Mouse (Mus musculus) monocyte, adult 5-6 weeks (primary cell): ENCODE measurements around the gene Ryr1. TPM values are rescaled to one million over a fixed set of nuclear protein-coding genes. Genes with fewer than 3 reads are reported as not detected.

ENCODE experiments used
- ATAC-seq: fragments of 153-309, 156-312 bp; replicated peaks from 2 replicates; pipeline ENCODE4 v1.8.0; 2017; ENCODE audit warnings: mild to moderate bottlenecking; ENCODE audit not compliant: low TSS enrichment, insufficient number of reproducible peaks, severe bottlenecking, poor library complexity, low FRiP score
- total RNA-seq: library from RNA; stranded (forward); fragments of 200-1000, 200-491, 200-594 nt; gene quantifications from 3 replicates; pipeline ENCODE4 v1.2.3, GENCODE M21; 2017

The Ryr1 gene
- 2.3 to 3.1 TPM (median 2.3 TPM) in 3 replicates for total RNA-seq

DNA sequence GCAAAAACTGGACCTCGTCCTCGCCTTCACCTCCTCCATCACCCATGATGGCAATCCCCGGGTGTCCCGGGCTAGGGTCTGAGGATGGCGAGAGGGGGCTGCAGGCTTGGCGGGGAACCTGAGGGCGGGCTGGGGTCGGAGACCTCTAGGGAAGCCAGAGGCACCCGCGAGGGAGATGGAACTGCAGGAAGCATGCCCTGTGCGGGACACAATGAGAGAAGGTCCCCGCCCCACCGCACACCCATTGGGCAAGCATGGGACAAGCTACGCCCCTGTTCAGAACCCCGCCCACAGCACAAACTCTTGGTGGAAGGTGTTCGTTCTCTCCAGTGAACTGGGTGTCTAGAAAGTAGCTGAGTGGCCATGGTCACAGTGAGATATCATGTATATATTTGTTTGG is at the start of gene Ryr1:
TSS of gene Ryr1 (minus strand) at position 210 of the 400 bp plus-strand sequence.
- ATAC-seq = peak; percentile 72

DNA sequence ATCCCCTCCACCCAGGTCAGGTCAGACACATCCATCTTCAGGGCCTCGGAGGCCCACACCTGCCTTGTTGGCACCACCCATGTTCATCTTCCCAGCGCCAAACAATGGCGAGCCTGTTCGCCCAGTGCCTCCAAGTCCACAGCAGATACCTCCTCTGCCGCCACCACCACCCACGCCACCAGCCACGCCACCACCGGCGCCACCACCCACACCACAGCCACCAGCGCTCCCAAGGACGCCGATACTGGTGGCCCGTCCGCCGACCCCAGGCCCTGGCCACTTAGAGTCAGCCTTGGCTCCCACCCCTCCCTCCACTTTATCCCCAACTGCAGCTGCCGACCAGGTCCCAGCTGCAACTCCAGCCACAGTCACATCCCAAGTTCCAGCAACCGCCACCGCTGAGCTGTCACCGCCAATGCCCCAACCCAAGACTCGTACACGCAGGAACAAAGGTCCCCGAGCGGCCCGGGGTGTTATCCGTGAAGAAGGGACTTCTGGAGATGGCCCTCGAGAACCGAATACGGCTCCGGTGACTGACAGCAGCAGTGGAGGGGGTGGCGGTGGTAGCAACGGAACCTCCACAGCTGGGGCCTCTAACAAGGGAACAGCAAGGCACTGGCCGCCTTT is 47.5 kb upstream of the Ryr1 start:
- no peak for ATAC-seq

DNA sequence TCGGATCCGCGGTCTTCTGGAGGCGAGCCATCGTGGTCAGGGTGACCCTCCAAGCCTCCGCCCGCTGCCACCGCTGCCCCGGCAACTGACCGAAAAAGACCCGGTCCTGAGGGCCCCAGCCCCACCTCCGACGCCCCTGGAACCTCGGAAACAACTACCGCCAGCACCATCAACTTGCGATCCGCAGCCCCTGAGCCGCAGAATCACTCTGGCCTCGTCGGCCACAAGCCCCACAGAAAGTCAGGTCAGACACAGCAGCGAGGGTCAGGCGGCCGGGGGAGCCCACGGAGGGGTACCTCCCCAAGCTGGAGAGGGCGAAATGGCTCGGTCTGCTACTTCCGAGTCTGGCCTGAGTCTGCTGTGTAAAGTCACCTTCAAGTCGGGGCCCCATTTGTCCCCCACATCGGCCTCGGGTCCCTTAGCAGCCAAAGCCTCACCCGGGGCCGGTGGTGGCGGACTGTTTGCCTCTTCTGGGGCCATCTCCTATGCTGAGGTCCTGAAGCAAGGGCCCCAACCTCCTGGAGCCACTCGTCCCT is 46.7 kb upstream of the Ryr1 start:
- ATAC-seq = no peak

DNA sequence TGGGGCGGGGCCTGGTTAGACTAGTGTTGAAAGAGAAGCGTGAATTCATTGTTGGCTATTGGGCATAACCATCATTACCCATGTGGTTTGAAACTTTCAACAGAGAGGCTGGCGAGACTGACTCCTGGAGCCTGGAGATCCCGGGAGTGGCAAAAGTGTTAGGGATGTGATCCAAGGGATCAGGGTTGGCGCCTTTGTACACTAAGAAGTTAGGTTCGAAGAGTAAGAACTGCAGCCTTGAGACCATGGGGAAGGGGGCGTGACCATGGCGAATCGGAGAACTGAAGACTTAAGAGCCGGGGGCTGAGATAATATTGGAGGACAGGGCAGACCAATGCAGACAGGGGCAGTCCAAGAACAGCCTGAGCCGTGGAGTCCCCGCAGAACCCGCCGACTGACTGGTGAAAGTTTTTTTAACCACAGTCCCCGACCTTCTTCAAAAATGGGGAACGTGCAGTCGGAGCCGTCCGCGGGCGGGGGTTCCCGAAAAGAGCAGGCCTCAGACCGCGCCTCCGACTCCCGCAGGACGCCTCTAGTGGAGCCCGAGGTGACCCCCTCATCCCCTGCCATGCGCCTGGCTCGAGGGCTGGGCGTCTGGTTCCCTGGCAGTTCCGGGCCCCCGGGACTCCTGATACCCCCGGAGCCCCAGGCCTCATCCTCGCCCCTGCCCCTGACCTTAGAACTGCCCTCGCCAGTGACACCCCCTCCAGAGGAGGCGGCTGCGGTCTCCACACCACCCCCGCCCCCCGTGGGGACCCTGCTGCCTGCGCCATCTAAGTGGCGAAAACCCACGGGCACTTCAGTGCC is 46.0 kb upstream of the Ryr1 start:
- peak; percentile 20 for ATAC-seq

DNA sequence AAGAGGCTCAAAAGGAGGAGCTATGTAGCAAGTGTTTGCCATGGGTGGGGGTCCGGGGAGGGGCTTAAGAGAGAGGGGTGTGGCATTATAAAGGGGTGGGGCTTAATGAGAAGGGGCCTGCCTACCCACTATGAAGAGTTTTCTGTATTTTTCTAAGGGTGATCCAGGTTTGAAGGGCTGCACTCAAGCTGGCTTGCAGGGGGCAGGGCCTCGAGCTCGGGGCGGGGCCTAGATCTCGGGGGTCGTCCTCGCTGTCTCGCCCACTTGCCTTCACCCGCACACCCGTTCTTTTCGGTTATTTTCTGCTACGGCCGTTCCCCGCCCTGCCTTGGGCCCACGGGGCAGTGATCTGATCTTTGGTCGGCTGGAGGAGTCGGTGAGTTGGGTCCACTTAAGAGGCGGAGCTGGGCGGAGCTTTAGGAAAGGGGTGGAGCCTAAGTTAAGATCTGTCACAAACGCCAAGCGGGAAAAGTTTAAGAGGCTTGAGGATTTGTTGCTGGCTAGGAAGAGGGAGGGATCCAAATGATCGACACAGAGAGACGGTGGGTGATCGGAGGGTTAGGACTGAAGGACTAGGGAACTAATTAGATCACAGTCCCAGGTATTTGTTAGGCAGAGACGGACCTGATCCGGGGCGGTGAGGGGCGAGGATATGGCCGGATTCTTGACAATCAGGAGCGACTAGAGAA is 45.2 kb upstream of the Ryr1 start, which contains the start of the genes Ggn and Spred3:
TSS of gene Ggn (plus strand) at position 145 of the 689 bp plus-strand sequence.
TSS of gene Spred3 (minus strand) at position 346 of the 689 bp plus-strand sequence.
- ATAC-seq = peak; percentile 54

DNA sequence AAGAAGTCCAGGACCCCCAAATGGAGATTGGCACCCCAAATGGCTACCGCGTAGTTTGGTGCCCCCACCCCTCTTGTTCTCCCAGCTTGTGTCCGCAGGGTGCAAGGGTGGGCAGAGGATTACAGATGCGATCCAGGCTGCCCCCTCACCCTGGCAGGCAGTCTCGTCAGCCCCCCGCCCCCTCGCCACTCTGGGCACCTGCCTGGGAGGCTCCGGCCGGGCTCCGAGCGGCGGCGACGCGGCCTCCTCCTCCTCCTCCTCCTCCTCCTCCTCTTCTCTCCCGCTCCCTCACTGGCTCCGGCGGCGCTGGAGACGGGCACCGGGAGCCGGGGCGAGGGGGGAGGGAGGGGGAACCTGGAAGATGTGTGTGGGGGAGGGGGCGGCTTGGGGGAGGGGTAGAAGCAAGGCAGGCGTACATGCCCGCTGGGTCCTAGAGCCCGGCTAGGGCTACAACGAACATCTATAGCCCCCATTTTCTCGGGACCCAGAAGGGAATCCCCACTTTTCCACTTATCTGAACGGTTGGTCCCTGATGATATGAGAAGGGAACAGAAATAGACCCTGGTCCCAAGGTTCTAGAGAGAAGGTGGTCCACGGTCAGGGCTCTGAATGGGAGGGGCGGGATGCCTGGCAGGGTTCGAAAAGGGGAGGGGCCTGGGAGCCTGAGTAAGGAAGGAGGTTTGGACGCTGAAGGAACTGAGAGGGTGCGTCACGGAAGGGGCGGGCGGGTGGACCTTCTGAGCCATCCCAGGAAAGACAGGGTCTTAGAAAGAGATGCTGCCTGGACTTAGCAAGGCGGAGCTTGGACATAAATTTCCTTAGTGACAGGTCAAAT is 44.5 kb upstream of the Ryr1 start:
- ATAC-seq = peak; percentile 14; the same call in 1 of the 2 replicates

DNA sequence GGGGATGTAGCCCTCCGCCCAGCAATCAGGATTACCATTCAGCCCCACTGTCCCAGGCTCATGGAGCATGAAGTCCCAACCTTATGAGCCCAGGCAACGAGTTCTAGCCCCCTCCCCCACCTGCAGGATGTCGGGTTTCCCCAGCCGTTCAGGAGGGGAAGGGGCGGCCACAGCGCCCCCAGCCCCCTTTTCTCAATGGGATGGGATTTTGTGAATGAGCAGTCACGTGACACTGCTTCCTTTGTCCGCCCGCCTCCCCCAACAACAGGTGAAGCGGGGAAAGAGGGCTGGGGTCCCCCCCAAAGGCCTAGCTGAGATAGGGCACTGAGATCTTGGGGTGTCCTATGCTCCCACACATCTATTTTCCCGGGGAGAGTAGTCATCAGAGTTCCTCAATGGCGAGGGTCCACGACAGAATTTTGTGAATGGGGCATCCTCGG is 43.8 kb upstream of the Ryr1 start:
- ATAC-seq = no peak

DNA sequence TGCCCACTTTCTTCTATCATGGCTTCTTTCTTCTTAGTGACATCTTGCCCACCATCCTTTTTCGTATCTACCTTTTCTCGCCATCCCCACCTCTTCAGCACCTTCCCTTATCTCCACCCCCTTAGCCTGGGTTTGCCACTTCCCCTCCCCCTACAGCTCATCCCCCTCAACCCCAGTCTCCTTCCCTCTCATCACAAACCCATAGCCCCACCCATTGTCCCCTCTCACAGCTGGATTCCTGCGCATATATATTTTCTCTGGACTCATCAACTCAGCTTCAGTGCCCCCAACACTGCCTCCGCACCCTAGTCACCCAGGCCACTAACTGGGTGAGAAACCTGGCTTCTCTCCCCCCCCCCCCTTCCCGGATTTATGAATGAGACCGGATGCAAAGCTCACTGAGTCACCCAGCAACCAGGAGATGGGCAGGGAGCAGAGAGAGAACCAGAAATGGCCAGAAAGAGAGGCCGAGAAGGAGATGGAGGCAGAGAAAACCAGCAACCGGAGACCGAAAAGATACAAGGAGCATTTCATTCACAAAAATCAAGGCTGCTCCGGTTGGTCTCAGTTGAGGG is 43.2 kb upstream of the Ryr1 start:
- ATAC-seq = no peak

DNA sequence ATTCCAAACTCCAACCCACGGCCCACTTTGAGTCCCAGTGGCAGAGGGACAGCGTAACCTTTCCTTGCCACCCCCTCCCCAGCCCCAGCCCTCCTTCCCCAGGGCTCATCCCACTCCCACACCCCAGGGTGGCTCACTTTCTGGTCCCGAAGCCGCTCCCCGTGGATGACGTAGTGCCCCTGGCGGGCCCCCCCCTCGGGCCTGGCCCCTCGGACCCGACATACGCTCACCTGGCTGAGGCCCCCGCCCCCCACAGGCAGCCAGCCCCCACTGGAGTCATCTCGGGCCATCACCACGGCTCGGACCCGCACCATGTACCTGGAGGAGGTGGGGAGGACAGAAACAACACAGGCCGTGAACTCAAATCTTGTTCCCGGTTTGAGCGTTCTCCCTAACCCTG is 42.7 kb upstream of the Ryr1 start:
- no peak for ATAC-seq

DNA sequence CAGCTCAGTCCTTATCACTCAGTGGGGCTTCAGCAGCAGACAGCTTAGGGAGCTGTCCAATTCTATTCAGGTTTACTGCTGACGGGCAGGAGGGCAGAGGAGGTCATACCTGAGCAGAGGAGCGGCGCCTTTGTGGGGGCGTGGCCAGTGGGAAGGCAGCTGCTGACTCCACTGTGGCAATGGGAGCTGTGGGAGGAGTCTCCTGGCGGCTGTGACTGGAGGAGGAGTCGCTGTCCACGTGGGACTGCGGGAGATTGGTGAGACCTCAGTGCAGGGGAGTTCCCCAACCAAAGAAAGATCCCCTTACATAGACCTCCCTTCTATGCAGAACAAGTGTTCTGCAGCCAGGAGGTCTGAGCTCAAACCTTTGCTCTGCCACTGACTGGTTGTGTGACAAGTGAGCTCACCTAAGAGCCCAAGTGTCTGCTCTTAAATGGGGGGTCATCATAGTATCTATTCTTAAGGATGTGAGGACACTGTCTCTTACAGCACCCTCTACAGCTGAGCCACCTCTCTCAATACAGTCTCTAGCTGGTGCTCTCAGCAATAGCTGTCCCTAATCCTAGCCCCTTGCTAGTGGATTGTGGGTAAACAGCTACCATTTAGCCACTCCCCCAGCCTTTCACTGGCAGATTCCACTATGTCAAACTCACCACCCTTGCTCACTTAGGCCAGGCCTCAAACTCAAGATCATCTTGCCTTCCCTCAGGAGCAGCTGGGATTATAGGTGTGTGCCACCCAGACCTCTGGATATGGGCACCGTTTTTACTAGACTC is 38.0 kb upstream of the Ryr1 start:
- 0 out of 2 replicates have a peak, but pooled peaks have one; percentile 38 for ATAC-seq

DNA sequence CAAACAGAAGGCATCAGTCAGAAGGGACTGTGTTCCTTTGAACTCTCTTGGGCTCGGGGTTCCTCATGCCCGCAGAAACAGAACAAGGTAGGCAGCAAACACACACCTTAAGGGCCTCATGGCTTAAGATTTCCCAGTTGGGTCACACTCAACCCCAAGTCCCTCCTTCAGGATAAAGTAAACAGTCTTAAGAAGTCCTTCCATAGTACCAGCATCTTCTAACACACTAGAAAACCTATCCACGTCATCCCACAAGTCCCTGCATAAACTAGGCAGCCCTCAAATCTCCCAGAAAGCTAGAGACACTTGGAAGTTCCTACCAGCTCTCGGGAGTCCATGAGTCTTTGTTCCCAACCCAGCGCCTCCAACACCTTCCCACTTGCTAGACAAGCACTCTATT is 37.3 kb upstream of the Ryr1 start:
- no peak for ATAC-seq

DNA sequence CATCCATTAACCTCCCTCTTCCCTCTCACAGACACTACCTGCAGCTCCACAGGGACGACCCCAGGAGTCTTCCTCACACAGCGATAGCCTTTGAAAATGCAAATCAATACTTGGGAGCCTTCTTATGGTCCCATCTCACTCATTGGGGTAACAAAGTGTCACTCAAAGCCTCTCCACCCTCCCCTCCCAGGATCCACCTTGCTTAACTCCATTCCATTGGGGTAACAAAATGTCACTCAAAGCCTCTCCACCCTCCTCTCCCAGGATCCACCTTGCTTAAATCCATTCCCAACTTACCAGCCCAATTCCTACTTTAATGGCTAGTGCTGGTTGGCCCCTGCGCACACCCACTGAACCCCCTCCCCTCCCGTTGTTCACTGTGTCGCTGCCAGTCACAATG is 33.3 kb upstream of the Ryr1 start:
- ATAC-seq = no peak

DNA sequence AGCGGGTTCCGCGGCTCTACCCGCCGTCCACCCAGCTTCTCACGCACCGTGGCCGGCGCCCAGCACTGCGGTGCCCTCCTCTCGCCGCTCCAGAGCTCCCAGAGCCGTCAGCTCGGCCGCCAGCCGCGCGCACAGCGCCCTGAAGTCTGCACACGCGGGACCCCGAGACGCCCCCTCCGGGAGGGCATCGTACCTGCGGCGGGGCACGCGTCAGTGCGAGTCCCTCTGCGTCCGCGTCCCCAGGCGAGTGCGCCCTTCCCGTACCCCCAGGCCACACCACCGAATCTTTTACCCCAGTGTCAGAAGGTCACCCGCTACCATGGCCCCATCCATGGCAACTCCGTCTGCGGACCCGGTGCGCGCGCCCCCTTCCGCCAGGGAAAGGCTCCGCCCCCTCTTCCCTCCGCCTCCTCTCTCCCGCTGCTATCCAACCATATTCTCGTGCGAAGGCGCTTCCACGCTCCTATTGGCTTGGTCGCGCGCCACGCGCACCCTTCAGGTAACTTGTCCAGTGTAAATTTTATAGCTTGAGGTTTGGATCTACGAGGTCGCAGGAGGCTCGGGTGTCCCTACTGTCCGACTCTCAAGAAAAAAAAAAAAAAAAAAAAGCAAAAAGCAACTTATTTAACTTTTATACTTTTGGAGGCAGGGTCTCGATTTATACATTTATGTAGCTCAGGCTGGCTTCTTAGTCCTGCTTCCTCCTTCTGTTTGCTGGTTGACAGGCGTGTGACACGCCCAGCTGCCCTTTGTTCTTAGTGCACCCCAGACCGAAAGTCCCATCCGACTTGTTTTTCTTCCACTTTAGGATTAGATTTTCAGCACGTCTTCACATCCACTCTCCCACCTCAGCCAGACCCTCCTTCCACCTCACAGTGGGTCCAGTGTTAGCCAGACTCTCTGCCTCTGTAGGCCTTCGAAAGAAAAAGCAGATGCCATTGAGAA is 31.1 kb upstream of the Ryr1 start, which contains the start of gene Fam98c:
TSS of gene Fam98c (minus strand) at position 397 of the 945 bp plus-strand sequence.
- peak; percentile 86 for ATAC-seq

DNA sequence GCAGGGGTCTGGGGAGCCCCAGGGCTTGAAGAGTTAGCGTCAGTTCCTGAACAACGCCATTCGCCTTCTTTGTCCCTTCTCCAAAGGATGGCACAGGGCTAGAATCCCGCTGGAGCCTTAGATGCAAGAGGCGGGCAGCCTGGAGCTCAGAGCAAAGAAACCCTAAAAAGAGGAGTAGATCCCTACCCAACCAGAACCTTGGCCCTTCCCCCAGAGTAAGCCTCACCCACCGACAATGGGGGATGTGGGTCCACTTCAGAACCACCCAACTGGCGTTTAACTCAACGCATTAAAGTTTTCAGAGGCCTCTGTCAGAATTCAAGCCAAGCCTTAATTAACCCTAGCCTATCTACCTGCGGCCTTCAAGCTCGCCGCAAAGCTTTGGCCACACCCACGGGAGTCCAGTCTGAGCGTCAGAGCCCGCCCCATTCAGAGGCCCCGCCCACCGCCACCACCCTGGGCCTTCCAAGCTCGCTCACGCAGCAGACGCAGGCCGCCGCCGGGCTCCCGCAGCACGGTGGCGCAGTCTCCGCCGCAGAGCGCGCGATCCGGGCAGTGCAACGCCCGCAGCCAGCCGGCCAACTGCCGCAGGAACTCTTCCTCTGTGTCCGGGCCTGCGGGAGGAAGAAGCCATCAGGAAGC is 30.3 kb upstream of the Ryr1 start:
- ATAC-seq = peak; percentile 59

DNA sequence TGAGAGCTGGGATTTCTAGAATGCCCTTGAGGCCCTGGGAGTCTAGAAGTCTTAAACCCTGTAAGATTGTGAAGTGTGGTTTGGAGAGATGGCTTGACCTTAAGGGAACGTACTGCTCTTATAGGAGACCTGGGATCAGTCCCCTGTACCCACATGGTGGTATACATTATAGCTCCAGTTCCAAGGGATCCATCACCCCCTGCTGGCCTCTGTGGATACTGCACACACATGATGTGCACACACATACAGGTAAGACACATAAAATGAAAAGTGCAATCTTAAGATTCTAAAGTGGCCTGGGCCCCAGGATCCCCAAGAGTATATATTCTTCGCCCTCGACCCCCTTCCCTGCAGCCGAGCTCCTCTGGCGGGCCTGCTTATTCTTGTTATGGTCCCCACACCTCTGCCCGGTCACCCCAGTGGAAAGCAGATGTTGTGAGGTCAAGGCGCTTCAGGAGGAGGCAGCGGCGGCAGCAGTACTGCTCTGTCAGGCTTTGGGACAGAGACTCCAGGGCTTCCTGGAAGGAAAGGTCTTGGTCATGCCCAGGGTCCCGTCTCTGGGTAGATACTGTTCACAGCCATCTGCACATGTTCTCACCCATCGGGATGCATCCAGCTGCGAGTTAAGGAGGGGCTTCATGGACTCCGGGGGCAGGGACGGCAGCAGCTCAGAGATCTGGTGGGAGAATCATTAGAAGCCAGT is 29.2 kb upstream of the Ryr1 start:
- ATAC-seq = no peak
